In the genomic region with DNA sequence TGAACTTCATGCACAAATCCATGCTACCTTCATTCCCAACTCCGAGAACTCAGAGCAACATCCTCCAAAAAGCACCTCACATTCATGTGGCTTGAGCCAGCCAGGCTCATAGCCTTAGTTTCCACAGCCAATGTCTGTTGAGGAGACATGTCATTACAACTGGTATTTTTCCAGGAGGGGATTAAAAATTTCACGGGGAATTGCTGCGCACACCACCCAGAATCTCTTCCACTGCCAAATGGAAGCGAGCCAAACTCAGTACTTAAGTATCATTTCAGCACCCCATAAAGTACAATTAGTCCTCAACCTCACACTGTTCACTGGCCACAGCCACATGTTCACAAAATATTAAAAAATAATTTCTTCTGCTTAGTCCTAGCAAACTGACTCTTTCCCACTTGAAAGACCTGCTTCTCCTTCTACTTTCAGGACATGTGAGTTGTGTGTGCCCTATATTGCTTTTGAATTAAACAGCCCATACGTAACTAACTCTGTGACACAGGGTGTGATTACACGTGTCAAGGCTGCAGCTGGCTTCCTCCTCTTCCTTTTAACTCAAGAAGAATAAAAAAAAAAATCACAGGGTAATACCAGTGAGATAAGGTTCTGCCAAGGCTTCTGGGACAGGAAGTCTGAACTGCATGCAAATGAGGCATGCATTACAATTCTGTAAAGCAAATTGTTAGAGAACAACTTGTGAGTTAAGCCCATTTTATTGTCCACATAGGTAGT, we compare ENCODE assay signal across 10 mouse cellular contexts.
DNase-seq lines count a peak whose midpoint lies in the region; ATAC-seq and TF ChIP-seq lines count a peak whose summit lies in the region.
"Had no signal": no experiment of that assay in that cellular context is flagged by ENCODE, and none has a peak within 500 bp of the region (broad histone marks: within the 10 kb centered on the region; RNA-seq: fewer than 3 reads in every experiment).

No protein-coding gene starts in this region.

- no peaks in the 10 kb centered on the region for H3K9me3 ChIP-seq in hindbrain, embryonic 14.5 days (ENCODE audit: control insufficient read depth, low read length)
- H3K9me3 ChIP-seq in hindbrain, embryonic 12.5 days (replicated peaks): no peaks in the 10 kb centered on the region
- no peaks in the 10 kb centered on the region for H3K9me3 ChIP-seq in neural tube, embryonic 11.5 days (ENCODE audit: control insufficient read depth, low read length)
- no peaks in the 10 kb centered on the region for H3K9me3 ChIP-seq in forebrain, postnatal 0 days (ENCODE audit: low read length)
- H3K9me3 ChIP-seq: neural tube, embryonic 12.5 days had no signal

- 62% methylated on average over 6 of the region's 6 CpGs for WGBS in hindbrain, embryonic 14.5 days
- WGBS in hindbrain, embryonic 12.5 days: 74% methylated on average over 6 of the region's 6 CpGs
- 80% methylated on average over 6 of the region's 6 CpGs for WGBS in neural tube, embryonic 11.5 days
- 35% methylated on average over 6 of the region's 6 CpGs for WGBS in forebrain, postnatal 0 days

- no peaks in the 10 kb centered on the region for H3K4me1 ChIP-seq in hindbrain, embryonic 14.5 days (replicated peaks; ENCODE audit: control insufficient read depth, insufficient read depth, low read length)
- no peaks in the 10 kb centered on the region for H3K4me1 ChIP-seq in hindbrain, embryonic 12.5 days
- no peaks in the 10 kb centered on the region for H3K4me1 ChIP-seq in neural tube, embryonic 11.5 days (ENCODE audit: control insufficient read depth, insufficient read depth, low read length)
- H3K4me1 ChIP-seq in forebrain, postnatal 0 days (ENCODE audit: insufficient read depth): no peaks in the 10 kb centered on the region
- H3K4me1 ChIP-seq: neural tube, embryonic 12.5 days had no signal

- no peak for TF ChIP-seq CTCF in forebrain, postnatal 0 days (IDR thresholded peaks at IDR 0.05; ENCODE audit: low read depth)

- H3K36me3 ChIP-seq in hindbrain, embryonic 14.5 days (replicated peaks; ENCODE audit: control insufficient read depth, insufficient read depth): no peaks in the 10 kb centered on the region
- no peaks in the 10 kb centered on the region for H3K36me3 ChIP-seq in hindbrain, embryonic 12.5 days
- no peaks in the 10 kb centered on the region for H3K36me3 ChIP-seq in neural tube, embryonic 11.5 days (ENCODE audit: control insufficient read depth, insufficient read depth, low read length)
- H3K36me3 ChIP-seq in forebrain, postnatal 0 days (ENCODE audit: insufficient read depth): no peaks in the 10 kb centered on the region
- H3K36me3 ChIP-seq: neural tube, embryonic 12.5 days had no signal

- H3K27ac ChIP-seq in hindbrain, embryonic 14.5 days: no peak overlapping the region
- H3K27ac ChIP-seq in hindbrain, embryonic 12.5 days: no peak overlapping the region
- H3K27ac ChIP-seq in neural tube, embryonic 11.5 days (ENCODE audit: low read depth, low read length): no peak overlapping the region
- no peak overlapping the region for H3K27ac ChIP-seq in forebrain, postnatal 0 days (ENCODE audit: low read depth, low read length)
- H3K27ac ChIP-seq: neural tube, embryonic 12.5 days had no signal

- H3K4me2 ChIP-seq in hindbrain, embryonic 14.5 days (replicated peaks): no peak overlapping the region
- no peak overlapping the region for H3K4me2 ChIP-seq in hindbrain, embryonic 12.5 days (replicated peaks)
- no peak overlapping the region for H3K4me2 ChIP-seq in neural tube, embryonic 11.5 days (ENCODE audit: low read depth)
- H3K4me2 ChIP-seq in forebrain, postnatal 0 days (ENCODE audit: low read depth): no peak overlapping the region
- H3K4me2 ChIP-seq: neural tube, embryonic 12.5 days had no signal

- no peak for DNase-seq in hindbrain, embryonic 14.5 days (ENCODE audit: low spot score)
- no peak for DNase-seq in neural tube, embryonic 11.5 days (ENCODE audit: low spot score)
- no peak for DNase-seq in neural tube, embryonic 10.5 days (ENCODE audit: extremely low spot score, low spot score)
- DNase-seq in forebrain, postnatal 0 days: peak; percentile 59
- peak; percentile 29 for DNase-seq in skeletal muscle tissue, adult 2 months (ENCODE audit: low read depth, low spot score)
- no peak for DNase-seq in gastrocnemius, postnatal 14 days
- no peak for DNase-seq in ovary, adult 18-20 months (ENCODE audit: low spot score)
- DNase-seq: kidney, postnatal 10 days had no signal

- intact Hi-C loops in gastrocnemius, postnatal 14 days (cut with DNase I; ENCODE audit: low total_unique reads): no loop called here

- no peak overlapping the region for H3K4me3 ChIP-seq in hindbrain, embryonic 14.5 days (replicated peaks; ENCODE audit: low read length)
- no peak overlapping the region for H3K4me3 ChIP-seq in hindbrain, embryonic 12.5 days
- no peak overlapping the region for H3K4me3 ChIP-seq in neural tube, embryonic 11.5 days (ENCODE audit: low read depth, low read length)
- H3K4me3 ChIP-seq in forebrain, postnatal 0 days (ENCODE audit: low read depth, low read length): no peak overlapping the region
- H3K4me3 ChIP-seq: neural tube, embryonic 12.5 days had no signal

- ATAC-seq in hindbrain, embryonic 14.5 days (ENCODE audit: low FRiP score): peak; percentile 49; the same call in 1 of the 2 replicates
- ATAC-seq in hindbrain, embryonic 12.5 days (ENCODE audit: low FRiP score): no peak
- 0 out of 2 replicates have a peak, but pooled peaks have one; percentile 23 for ATAC-seq in neural tube, embryonic 11.5 days (ENCODE audit: insufficient read depth, low FRiP score, low TSS enrichment)
- peak; percentile 90 for ATAC-seq in forebrain, postnatal 0 days

- H3K9ac ChIP-seq in hindbrain, embryonic 14.5 days: no peak overlapping the region
- no peak overlapping the region for H3K9ac ChIP-seq in hindbrain, embryonic 12.5 days
- H3K9ac ChIP-seq in neural tube, embryonic 11.5 days (ENCODE audit: low read length): no peak overlapping the region
- H3K9ac ChIP-seq in forebrain, postnatal 0 days: no peak overlapping the region
- H3K9ac ChIP-seq: neural tube, embryonic 12.5 days had no signal

- H3K27me3 ChIP-seq in hindbrain, embryonic 14.5 days (ENCODE audit: control insufficient read depth, insufficient read depth, low read length): no peaks in the 10 kb centered on the region
- H3K27me3 ChIP-seq in hindbrain, embryonic 12.5 days: no peaks in the 10 kb centered on the region
- H3K27me3 ChIP-seq in neural tube, embryonic 11.5 days (ENCODE audit: control insufficient read depth, insufficient read depth, low read length): no peaks in the 10 kb centered on the region
- no peaks in the 10 kb centered on the region for H3K27me3 ChIP-seq in forebrain, postnatal 0 days (ENCODE audit: insufficient read depth, low read length)
- H3K27me3 ChIP-seq: neural tube, embryonic 12.5 days had no signal

Comparison
In these comparisons a context has a peak if more than half of its experiments do, and no peak if none do; other contexts are left out.
1. DNase-seq: peak in forebrain, postnatal 0 days (single experiment) and skeletal muscle tissue, adult 2 months (single experiment); none in hindbrain, embryonic 14.5 days (single experiment), neural tube, embryonic 11.5 days (single experiment), neural tube, embryonic 10.5 days (single experiment), gastrocnemius, postnatal 14 days (single experiment) and ovary, adult 18-20 months (single experiment).